Mouse (Mus musculus) heart, adult 2 months (tissue): ENCODE data around the gene Gm13698. TPM values are rescaled to one million over a fixed set of nuclear protein-coding genes. Genes with fewer than 3 reads are reported as not detected.
"Not testable (repeated sequence)": the region's sequence is repeated elsewhere in the genome, so short reads cannot be mapped to it uniquely, and the experiment has no call there.

Experiments used
- DNase-seq, 2 experiments: peaks; one replicate each; pipeline ENCODE4 v3.0.0; 2021
- H3K27ac ChIP-seq: fragments of 200-600 bp; 2 replicates; pipeline ENCODE4 v1.8.1; 2022
- H3K27me3 ChIP-seq: fragments of 200-500 bp; 2 replicates; pipeline ENCODE4 v1.6.1; 2012; ENCODE audit warnings: mild to moderate bottlenecking, low read length, inconsistent platforms, mixed read lengths; ENCODE audit not compliant: control insufficient read depth, insufficient read depth
- H3K36me3 ChIP-seq: fragments of 200-500 bp; 2 replicates; pipeline ENCODE4 v1.6.1; 2012; ENCODE audit warnings: low read length, inconsistent platforms; ENCODE audit not compliant: control insufficient read depth, insufficient read depth
- H3K4me1 ChIP-seq: fragments of 200-500 bp; 2 replicates; pipeline ENCODE4 v1.6.1; 2011; ENCODE audit warnings: low read length; ENCODE audit not compliant: control insufficient read depth, insufficient read depth
- H3K4me3 ChIP-seq: fragments of 200-600 bp; 2 replicates; pipeline ENCODE4 v1.8.1; 2022
- H3K79me2 ChIP-seq: fragments of 200-500 bp; replicated peaks from 2 replicates; pipeline ENCODE4 v1.6.1; 2012; ENCODE audit warnings: mild to moderate bottlenecking, inconsistent platforms, low read length, moderate library complexity, mixed read lengths; ENCODE audit not compliant: control insufficient read depth, insufficient read depth
- H3K9ac ChIP-seq: fragments of 200-500 bp; 2 replicates; pipeline ENCODE4 v1.6.1; 2012; ENCODE audit warnings: low read depth, mild to moderate bottlenecking, control low read depth, inconsistent platforms, low read length, mixed read lengths
- CTCF ChIP-seq: fragments of 200-600 bp; IDR thresholded peaks from 2 replicates; pipeline ENCODE4 v1.8.1; 2022; ENCODE audit warnings: antibody characterized with exemption, mild to moderate bottlenecking, moderate library complexity
- EP300 ChIP-seq: fragments of 200-500 bp; IDR thresholded peaks from 2 replicates; pipeline ENCODE4 v1.6.1; 2011; ENCODE audit warnings: low read depth, low read length, control low read depth; ENCODE audit not compliant: insufficient read depth
- POLR2A ChIP-seq: fragments of 200-500 bp; IDR thresholded peaks from 2 replicates; pipeline ENCODE4 v1.6.1; 2011; ENCODE audit warnings: mild to moderate bottlenecking, low read depth, low read length, control low read depth; ENCODE audit not compliant: insufficient read depth
- WGBS: fragments of 180-500 bp; shearing (Covaris S2); methylation state at CpG from one replicate; pipeline ENCODE4 v1.1.7; 2018; 5-methylcytosine and 5-hydroxymethylcytosine counted together
- intact Hi-C: fragments of 180-260 bp; cut with DNase I; formaldehyde crosslinking; loops from one replicate; pipeline ENCODE4 v1.15.1; 2025
- long read RNA-seq: library from polyadenylated mRNA; stranded (forward); transcript quantifications from one replicate; pipeline ENCODE4 v2.0.0, GENCODE M21; 2021
- polyA plus RNA-seq: library from polyadenylated mRNA; depleted of rRNA; stranded (reverse); fragments of >200 nt; gene quantifications from 2 replicates; pipeline ENCODE4 v1.2.3, GENCODE M21; 2012; rRNA removed
- total RNA-seq, 2 experiments: library from RNA; stranded (reverse); gene quantifications; 2 replicates each; pipeline ENCODE4 v1.2.3; 2021

The Gm13698 gene
- under 1 TPM; 0.70 to 0.76 TPM for total RNA-seq
- not detected in 2 replicates for polyA plus RNA-seq
- long read RNA-seq = 0 reads

- H3K9ac ChIP-seq, DNase-seq, intact Hi-C loops, H3K36me3 ChIP-seq, H3K4me1 ChIP-seq, H3K27ac ChIP-seq, H3K4me3 ChIP-seq, H3K79me2 ChIP-seq, H3K27me3 ChIP-seq: not testable (repeated sequence)
- WGBS = no CpG with 5 or more reads among the region's 6 CpGs
Observed at GRCm38 (mm10) chr2:83955393-83955792, at the start of gene Gm13698. Gm13698 (plus strand) TSS chr2:83955693.

- Histone ChIP-seq H3K4me3 (no peak overlapping the region), H3K27me3 (no peaks in the 10 kb centered on the region), H3K4me1 (no peaks in the 10 kb centered on the region), H3K36me3 (no peaks in the 10 kb centered on the region), H3K79me2 (no peaks in the 10 kb centered on the region), H3K9ac (no peak overlapping the region), H3K27ac (no peak overlapping the region)
- DNase-seq = peak in 1 of 2 experiments; percentile 4
- intact Hi-C loops = no loop called here
- 47% methylated on average over 2 of the region's 2 CpGs for WGBS
- TF ChIP-seq POLR2A = no peak
- no peak for TF ChIP-seq EP300
- no peak for TF ChIP-seq CTCF
Observed at GRCm38 (mm10) chr2:83929478-83930088, 25.9 kb upstream of the Gm13698 start.

- Histone ChIP-seq H3K27me3 (peaks cover 3% of the 10 kb centered on the region; the same call in 1 of the 2 replicates), H3K79me2 (no peaks in the 10 kb centered on the region), H3K27ac (no peak within 1 kb of the TSS), H3K4me3 (no peak within 1 kb of the TSS), H3K36me3 (no peaks in the 10 kb centered on the region), H3K9ac (no peak within 1 kb of the TSS), H3K4me1 (no peaks in the 10 kb centered on the region)
- 2% methylated on average over 20 of the region's 20 CpGs for WGBS
- intact Hi-C loops = no loop called here
- TF ChIP-seq EP300 (no peak), CTCF (no peak), POLR2A (no peak)
- peak; percentile 16 to 23 for DNase-seq
Observed at GRCm38 (mm10) chr2:83940931-83941361, 14.5 kb upstream of the Gm13698 start, which contains the start of gene Zswim2. Zswim2 (minus strand) TSS chr2:83941228.

GRCm38 (mm10) chr2:83941378-83941777 is 14.1 kb upstream of the Gm13698 start:
- intact Hi-C loops = no loop called here
- peaks cover 3% of the 10 kb centered on the region; the same call in 1 of the 2 replicates for H3K27me3 ChIP-seq
- 29% methylated on average over 3 of the region's 3 CpGs for WGBS

GRCm38 (mm10) chr2:83941792-83942191 is 13.7 kb upstream of the Gm13698 start:
- DNase-seq = no peak
- peaks cover 3% of the 10 kb centered on the region; the same call in 1 of the 2 replicates for H3K27me3 ChIP-seq
- no peak for TF ChIP-seq POLR2A
- no peak for TF ChIP-seq CTCF
- TF ChIP-seq EP300 = no peak
- H3K4me3 ChIP-seq = no peak overlapping the region
- no peak overlapping the region for H3K9ac ChIP-seq
- WGBS = 40% methylated on average over 4 of the region's 4 CpGs
- H3K79me2 ChIP-seq = no peaks in the 10 kb centered on the region
- intact Hi-C loops = no loop called here
- no peak overlapping the region for H3K27ac ChIP-seq
- H3K36me3 ChIP-seq = no peaks in the 10 kb centered on the region
- H3K4me1 ChIP-seq = no peaks in the 10 kb centered on the region

More at GRCm38 (mm10) chr2:83941378-83941777, 14.1 kb upstream of the Gm13698 start:
- Histone ChIP-seq H3K36me3 (no peaks in the 10 kb centered on the region), H3K4me1 (no peaks in the 10 kb centered on the region), H3K9ac (no peak overlapping the region), H3K4me3 (no peak overlapping the region), H3K79me2 (no peaks in the 10 kb centered on the region), H3K27ac (no peak overlapping the region)
- TF ChIP-seq CTCF (no peak), POLR2A (no peak), EP300 (no peak)
- DNase-seq = no peak

- intact Hi-C loops, H3K4me1 ChIP-seq, DNase-seq, H3K4me3 ChIP-seq, H3K79me2 ChIP-seq, H3K27me3 ChIP-seq, H3K36me3 ChIP-seq, H3K27ac ChIP-seq, H3K9ac ChIP-seq: not testable (repeated sequence)
- no CpG with 5 or more reads among the region's 6 CpGs for WGBS
Observed at GRCm38 (mm10) chr2:83961203-83961602, 5.7 kb downstream of the Gm13698 start, which contains the start of gene Gm13693. Gm13693 (plus strand) TSS chr2:83961503.

GRCm38 (mm10) chr2:83967013-83967412 is 11.5 kb downstream of the Gm13698 start, which contains the start of gene Gm13695:
Gm13695 (plus strand) TSS chr2:83967313.
- H3K79me2 ChIP-seq = not testable (repeated sequence)

GRCm38 (mm10) chr2:83972823-83973222 is 17.3 kb downstream of the Gm13698 start, which contains the start of gene Gm13696:
Gm13696 (plus strand) TSS chr2:83973123.
- H3K4me1 ChIP-seq, H3K27me3 ChIP-seq, H3K79me2 ChIP-seq, intact Hi-C loops, H3K36me3 ChIP-seq, DNase-seq, H3K4me3 ChIP-seq, H3K27ac ChIP-seq, H3K9ac ChIP-seq: not testable (repeated sequence)
- WGBS = no CpG with 5 or more reads among the region's 6 CpGs

More at GRCm38 (mm10) chr2:83967013-83967412, 11.5 kb downstream of the Gm13698 start, which contains the start of gene Gm13695:
- H3K4me1 ChIP-seq, H3K36me3 ChIP-seq, DNase-seq, H3K9ac ChIP-seq, intact Hi-C loops, H3K27ac ChIP-seq, H3K27me3 ChIP-seq, H3K4me3 ChIP-seq: not testable (repeated sequence)
- WGBS = no CpG with 5 or more reads among the region's 6 CpGs

GRCm38 (mm10) chr2:83978633-83979032 is 23.1 kb downstream of the Gm13698 start, which contains the start of gene Gm13694:
Gm13694 (plus strand) TSS chr2:83978933.
- H3K79me2 ChIP-seq, H3K27me3 ChIP-seq, H3K4me3 ChIP-seq, H3K27ac ChIP-seq, H3K4me1 ChIP-seq, H3K36me3 ChIP-seq, intact Hi-C loops, H3K9ac ChIP-seq, DNase-seq: not testable (repeated sequence)
- WGBS = no CpG with 5 or more reads among the region's 6 CpGs
